Mouse (Mus musculus) brain, embryonic 14.5 days (tissue): ENCODE results near the gene Pou1f1.

Source experiments
- CTCF ChIP-seq: fragments of 200-500 bp; IDR thresholded peaks from 2 replicates; pipeline ENCODE4 v1.5.1; 2012; ENCODE audit warnings: inconsistent platforms, mild to moderate bottlenecking, moderate library complexity, borderline replicate concordance; ENCODE audit not compliant: insufficient read depth, insufficient read length; ENCODE audit errors: extremely low read depth
- POLR2A ChIP-seq: fragments of 200-500 bp; IDR thresholded peaks from 2 replicates; pipeline ENCODE4 v1.6.1; 2012; ENCODE audit warnings: mild to moderate bottlenecking, inconsistent platforms, borderline replicate concordance; ENCODE audit not compliant: poor library complexity, insufficient read depth, insufficient read length, severe bottlenecking; ENCODE audit errors: extremely low read depth

DNA sequence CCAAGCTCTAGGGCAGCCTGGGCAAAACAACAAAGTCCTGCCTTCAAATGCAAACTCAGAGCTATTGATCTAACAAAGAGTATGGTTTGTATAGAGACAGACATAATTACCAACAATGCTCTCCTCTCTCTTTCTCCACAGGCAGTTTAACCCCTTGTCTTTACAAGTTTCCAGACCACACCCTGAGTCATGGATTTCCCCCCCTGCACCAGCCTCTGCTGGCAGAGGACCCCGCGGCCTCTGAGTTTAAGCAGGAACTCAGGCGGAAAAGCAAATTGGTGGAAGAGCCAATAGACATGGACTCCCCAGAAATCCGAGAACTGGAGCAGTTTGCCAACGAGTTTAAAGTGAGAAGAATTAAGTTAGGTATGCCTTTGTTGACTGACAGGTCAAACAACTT is 9.3 kb downstream of the Pou1f1 start:
- TF ChIP-seq POLR2A (no peak), CTCF (no peak)
